Mouse (Mus musculus): Measurements from ENCODE around the gene Polr2e.
"Not testable (repeated sequence)": the region's sequence is repeated elsewhere in the genome, so short reads cannot be mapped to it uniquely, and the experiment has no call there.

Gene Polr2e

DNA sequence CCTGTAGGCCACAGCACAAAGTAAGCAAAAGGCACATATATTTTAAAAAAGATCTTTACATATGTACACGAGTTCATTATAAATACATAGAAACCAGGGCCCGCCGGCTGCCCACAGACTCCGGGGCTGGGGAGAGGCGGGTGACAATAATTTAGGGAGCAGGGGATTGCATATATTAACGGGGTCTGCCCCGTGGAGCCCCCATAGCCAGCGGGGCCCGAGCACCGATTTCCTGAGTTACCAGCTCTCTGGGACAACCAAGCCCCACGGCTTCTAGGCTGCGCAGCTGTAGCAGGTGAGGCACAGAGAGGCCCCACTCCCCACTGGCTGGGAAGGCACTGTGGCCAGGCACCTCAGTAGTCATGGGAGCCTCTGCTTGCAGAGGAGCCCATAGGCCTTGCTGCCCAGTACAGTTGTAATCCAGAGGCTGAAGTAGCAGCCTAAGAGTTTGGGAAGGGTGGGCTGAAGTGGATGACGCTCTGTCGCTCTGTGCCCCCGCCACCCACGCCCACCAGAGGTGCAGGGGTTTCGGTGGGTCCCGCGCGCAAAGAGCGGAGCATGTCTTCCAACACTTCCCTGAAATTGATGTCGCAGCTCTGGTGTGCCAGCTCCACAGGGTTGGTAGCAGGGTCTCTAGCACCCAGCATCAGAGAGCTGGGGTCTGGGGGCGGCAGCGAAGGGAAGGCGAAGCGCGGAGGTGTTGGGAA, 17.5 kb upstream of the Polr2e start:
- DNase-seq (ENCODE audit: low read depth, low spot score), result no peak

- no peak for DNase-seq (ENCODE audit: low read depth, low spot score)
Measured at GRCm38 (mm10) chr10:80056506-80056905, 16.9 kb upstream of the Polr2e start.

GRCm38 (mm10) chr10:80055891-80056290, 16.3 kb upstream of the Polr2e start:
- DNase-seq (ENCODE audit: low read depth, low spot score), result no peak

- DNase-seq (ENCODE audit: low read depth, low spot score), result no peak
Measured at GRCm38 (mm10) chr10:80055364-80055763, 15.8 kb upstream of the Polr2e start.

DNA sequence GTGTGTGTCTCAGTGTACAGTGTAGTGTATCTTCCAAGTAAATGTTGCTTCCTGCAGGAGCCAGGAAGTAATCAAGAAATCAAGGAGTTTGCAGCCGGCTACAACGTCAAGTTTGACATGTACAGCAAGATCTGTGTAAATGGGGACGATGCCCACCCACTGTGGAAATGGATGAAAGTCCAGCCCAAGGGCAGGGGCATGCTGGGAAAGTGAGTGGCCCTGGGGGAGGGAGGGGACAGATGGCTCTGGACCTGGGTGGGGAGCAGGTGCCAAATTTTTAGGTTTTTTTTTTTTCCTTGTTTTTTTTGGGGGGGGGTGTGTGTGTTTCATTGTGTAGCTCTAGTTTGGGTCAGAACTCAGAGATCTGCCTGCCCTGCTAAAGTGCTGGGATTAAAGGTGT, 15.3 kb upstream of the Polr2e start:
- not testable (repeated sequence) for DNase-seq (ENCODE audit: low read depth, low spot score)

GRCm38 (mm10) chr10:80053831-80054815, 14.5 kb upstream of the Polr2e start:
- peak; percentile 80 for DNase-seq (ENCODE audit: low read depth, low spot score)

- peak; percentile 99 for DNase-seq (ENCODE audit: low read depth, low spot score)
Measured at GRCm38 (mm10) chr10:80053259-80053780, 13.7 kb upstream of the Polr2e start.

DNA sequence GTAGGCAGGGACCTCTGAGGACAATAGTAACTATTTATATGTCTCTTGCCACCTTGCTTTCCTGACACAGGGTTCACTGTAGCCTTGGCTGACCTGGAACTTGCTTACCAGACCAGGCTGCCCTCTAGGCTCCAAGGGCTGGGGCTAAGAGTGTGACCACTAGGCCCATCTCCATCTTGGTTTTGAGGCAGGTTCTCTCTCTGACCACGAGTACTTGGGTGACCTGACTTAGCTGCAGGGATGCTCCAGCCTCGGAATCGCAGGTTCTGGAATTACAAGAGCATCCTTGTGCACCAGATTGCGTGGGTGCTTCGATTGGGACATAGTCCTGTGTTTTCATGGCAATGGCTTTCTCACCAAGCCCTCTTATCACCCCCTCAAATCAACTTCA, 12.8 kb upstream of the Polr2e start:
- no peak for DNase-seq (ENCODE audit: low read depth, low spot score)

- peak; percentile 48 for DNase-seq (ENCODE audit: low read depth, low spot score)
Measured at GRCm38 (mm10) chr10:80051618-80052373, 12.2 kb upstream of the Polr2e start.

DNA sequence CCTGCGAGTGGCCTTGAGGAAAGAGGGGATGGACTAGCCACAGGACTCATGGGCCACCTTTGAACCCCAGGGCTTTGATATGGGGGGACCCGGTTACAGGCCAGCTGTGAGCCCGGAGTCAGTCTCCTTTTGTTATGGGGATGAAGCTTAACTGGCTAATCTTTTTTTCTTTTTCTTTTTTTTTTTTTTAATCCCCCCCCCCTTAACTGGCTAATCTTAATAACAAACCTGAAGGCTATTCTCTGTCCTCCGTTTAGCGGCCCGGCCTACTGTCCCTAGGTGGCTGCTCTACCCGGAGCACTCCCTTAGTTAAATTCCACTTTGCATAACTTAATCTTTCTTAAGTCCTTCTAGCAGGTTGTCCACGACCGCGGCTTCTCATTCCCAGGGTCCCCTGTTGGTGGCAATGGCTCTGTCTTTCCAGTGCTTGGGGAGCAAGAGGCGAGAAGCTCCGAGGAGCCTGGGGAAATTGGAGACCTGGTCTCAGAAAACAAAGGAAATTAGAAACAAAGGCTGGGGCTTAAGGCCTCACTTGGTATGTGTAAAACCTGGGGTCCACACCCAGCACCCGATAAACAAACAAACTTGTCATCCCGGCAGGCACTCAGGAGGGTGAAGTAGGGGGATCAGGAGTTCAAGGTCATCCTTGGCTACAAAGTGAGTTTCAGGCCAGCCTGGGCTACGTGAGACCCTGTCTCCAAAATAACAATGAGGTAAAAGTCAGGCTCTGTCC, 11.5 kb upstream of the Polr2e start:
- no peak for DNase-seq (ENCODE audit: low read depth, low spot score)

GRCm38 (mm10) chr10:80050244-80050643, 10.6 kb upstream of the Polr2e start:
- no peak for DNase-seq (ENCODE audit: low read depth, low spot score)

GRCm38 (mm10) chr10:80048834-80049233, 9.2 kb upstream of the Polr2e start:
- no peak for DNase-seq (ENCODE audit: low read depth, low spot score)

GRCm38 (mm10) chr10:80048396-80048795, 8.8 kb upstream of the Polr2e start:
- no peak for DNase-seq (ENCODE audit: low read depth, low spot score)

DNA sequence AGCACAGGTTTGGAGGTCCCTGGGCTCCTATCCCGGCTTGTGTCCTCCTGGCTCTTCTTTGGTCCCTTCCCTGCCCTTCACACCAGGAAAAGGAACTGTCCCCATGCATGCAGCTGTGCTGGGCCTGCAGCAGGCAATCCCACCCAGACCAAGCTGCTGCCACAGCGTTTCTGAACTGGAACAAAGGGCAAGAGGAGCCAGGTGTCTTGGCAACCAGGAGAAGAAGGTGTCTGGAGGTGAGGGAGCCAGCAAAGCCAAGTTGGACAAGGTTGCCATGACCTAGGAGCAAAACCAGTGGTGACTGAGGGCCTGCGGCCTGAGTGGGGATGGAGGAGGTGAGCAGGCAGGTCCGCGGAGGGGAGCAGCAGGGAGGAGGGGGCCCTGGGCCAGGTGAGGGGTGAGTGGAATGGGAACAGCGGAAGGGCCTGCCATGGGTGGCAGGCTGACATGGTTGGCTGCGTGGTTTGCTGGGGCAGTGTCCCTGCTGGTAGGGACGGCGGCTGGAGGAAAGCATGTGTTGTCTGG, 7.5 kb upstream of the Polr2e start, which contains the start of gene Gpx4:
Gpx4 (plus strand) TSS at position 126 of the 525 bp plus-strand sequence.
- DNase-seq (ENCODE audit: low read depth, low spot score), result no peak

DNA sequence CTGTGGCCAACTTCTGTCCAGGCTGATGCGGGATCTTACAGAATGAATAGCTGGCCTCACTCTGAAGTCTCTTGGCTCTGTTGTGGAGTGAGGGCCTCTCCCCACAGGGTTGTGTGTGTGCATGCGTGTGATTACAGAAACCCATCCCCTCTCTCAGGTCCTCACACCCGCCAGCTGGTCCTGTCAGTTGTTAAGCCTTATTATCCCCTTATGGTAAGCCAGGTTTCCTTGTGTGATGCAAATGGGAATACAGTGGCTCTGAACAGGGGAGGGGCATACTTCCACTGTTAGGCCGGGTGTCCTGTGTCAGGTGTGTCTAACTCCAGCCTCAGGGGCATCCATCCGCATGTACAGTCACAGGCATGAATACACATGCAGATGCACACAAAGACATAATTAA, 6.2 kb upstream of the Polr2e start:
- DNase-seq (ENCODE audit: low read depth, low spot score), result no peak

GRCm38 (mm10) chr10:80045364-80045763, 5.8 kb upstream of the Polr2e start:
- DNase-seq (ENCODE audit: low read depth, low spot score), result not testable (repeated sequence)

DNA sequence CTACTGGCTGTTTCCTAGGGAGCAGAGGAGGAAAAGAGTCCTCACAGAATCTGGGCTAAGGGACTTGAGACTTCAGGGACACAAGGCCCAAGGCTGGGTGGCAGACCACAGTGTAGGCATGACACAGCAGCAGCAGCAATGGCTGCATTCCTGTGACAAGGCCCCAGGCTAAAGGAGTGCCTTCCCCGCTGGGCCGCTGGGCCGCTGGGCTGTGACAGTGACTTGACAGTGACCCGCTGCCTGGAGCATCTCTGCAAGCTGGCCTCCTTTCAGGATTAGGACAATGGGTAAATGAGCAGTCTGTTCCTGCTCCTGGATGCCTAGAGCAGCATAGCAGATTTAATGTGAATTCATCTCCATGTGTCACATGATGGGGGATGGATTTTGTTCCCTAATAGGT, 4.5 kb upstream of the Polr2e start:
- DNase-seq (ENCODE audit: low read depth, low spot score), result no peak

- not testable (repeated sequence) for DNase-seq (ENCODE audit: low read depth, low spot score)
Measured at GRCm38 (mm10) chr10:80041409-80042060, 1.9 kb upstream of the Polr2e start.

DNA sequence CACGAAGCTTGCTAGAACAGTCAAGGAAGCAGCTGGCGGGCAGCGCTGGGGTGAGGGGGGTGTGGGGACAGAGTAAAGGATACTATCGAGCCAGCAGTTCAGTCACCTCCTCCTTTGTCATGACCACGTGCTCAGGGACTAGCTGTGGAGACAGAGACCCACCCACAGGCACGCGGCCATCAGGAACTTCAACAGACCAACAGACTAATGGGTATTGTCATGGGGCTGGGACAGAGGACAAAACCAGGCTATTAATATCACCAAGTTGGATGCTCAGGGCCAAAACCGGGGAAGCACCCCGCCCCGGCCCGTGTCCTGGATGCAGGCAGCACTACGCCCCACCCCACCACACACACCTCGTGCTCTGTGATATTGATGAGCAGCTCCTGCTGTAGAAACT, 2.8 kb downstream of the Polr2e start:
- DNase-seq (ENCODE audit: low read depth, low spot score), result no peak

- no peak for DNase-seq (ENCODE audit: low read depth, low spot score)
Measured at GRCm38 (mm10) chr10:80035686-80036085, 3.9 kb downstream of the Polr2e start.
